8 mouse cellular contexts compared by ENCODE assay signal in genomic region chr2:146469707-146470420, GRCm38 (mm10). TPM values are rescaled to one million over a fixed set of nuclear protein-coding genes. Genes with fewer than 3 reads are reported as not detected.
A peak's percentile ranks its signal among the peaks of the same experiment; 100 is the strongest.
DNase-seq lines count a peak whose midpoint lies in the region; ATAC-seq and TF ChIP-seq lines count a peak whose summit lies in the region.

No protein-coding gene starts in this region.

- H3K27me3 ChIP-seq in hindbrain, embryonic 11.5 days (ENCODE audit: control insufficient read depth, insufficient read depth, low read length) = no peaks in the 10 kb centered on the region
- H3K27me3 ChIP-seq in hindbrain, embryonic 12.5 days = no peaks in the 10 kb centered on the region
- no peaks in the 10 kb centered on the region for H3K27me3 ChIP-seq in embryonic facial prominence, embryonic 14.5 days (replicated peaks; ENCODE audit: control insufficient read depth, insufficient read depth, low read length)
- no peaks in the 10 kb centered on the region for H3K27me3 ChIP-seq in kidney, embryonic 14.5 days (ENCODE audit: control insufficient read depth, insufficient read depth, low read length)

- peak; percentile 39 for DNase-seq in hindbrain, embryonic 11.5 days (ENCODE audit: low spot score)
- peak; percentile 62 for DNase-seq in NIH3T3 (ENCODE audit: low read depth)
- DNase-seq in embryonic facial prominence, embryonic 14.5 days (ENCODE audit: low spot score) = peak; percentile 72
- DNase-seq in lung, adult 2 months = no peak
- DNase-seq in telencephalon, adult 2 months (ENCODE audit: low read depth, low spot score) = peak; percentile 43
- DNase-seq in urinary bladder, adult 2 months (ENCODE audit: low spot score) = no peak

- H3K4me2 ChIP-seq in hindbrain, embryonic 11.5 days (replicated peaks; ENCODE audit: low read depth, low read length) = no peak overlapping the region
- H3K4me2 ChIP-seq in hindbrain, embryonic 12.5 days (replicated peaks) = no peak overlapping the region
- H3K4me2 ChIP-seq in embryonic facial prominence, embryonic 14.5 days (ENCODE audit: low read depth, low read length) = no peak overlapping the region
- H3K4me2 ChIP-seq in kidney, embryonic 14.5 days (replicated peaks; ENCODE audit: low read depth, low read length) = no peak overlapping the region

- no peak overlapping the region for H3K9ac ChIP-seq in hindbrain, embryonic 11.5 days (ENCODE audit: low read depth, low read length)
- no peak overlapping the region for H3K9ac ChIP-seq in hindbrain, embryonic 12.5 days
- no peak overlapping the region for H3K9ac ChIP-seq in embryonic facial prominence, embryonic 14.5 days (ENCODE audit: low read depth, low read length)
- H3K9ac ChIP-seq in kidney, embryonic 14.5 days (ENCODE audit: low read depth, low read length) = no peak overlapping the region

- no peaks in the 10 kb centered on the region for H3K9me3 ChIP-seq in hindbrain, embryonic 11.5 days (ENCODE audit: control insufficient read depth, low read length)
- H3K9me3 ChIP-seq in hindbrain, embryonic 12.5 days (replicated peaks) = no peaks in the 10 kb centered on the region
- H3K9me3 ChIP-seq in embryonic facial prominence, embryonic 14.5 days (ENCODE audit: control insufficient read depth, low read length) = no peaks in the 10 kb centered on the region
- H3K9me3 ChIP-seq in kidney, embryonic 14.5 days (ENCODE audit: control insufficient read depth, low read length) = no peaks in the 10 kb centered on the region

- no peak for TF ChIP-seq POLR2A in lung, adult 2 months (IDR thresholded peaks at IDR 0.05; ENCODE audit: borderline replicate concordance, extremely low read depth, low read depth, low read length)

- WGBS in hindbrain, embryonic 11.5 days = 67% methylated on average over 12 of the region's 12 CpGs
- 67% methylated on average over 12 of the region's 12 CpGs for WGBS in hindbrain, embryonic 12.5 days
- 58% methylated on average over 12 of the region's 12 CpGs for WGBS in embryonic facial prominence, embryonic 14.5 days
- WGBS in kidney, embryonic 14.5 days = 53% methylated on average over 12 of the region's 12 CpGs
- 40% methylated on average over 12 of the region's 12 CpGs for WGBS in lung, adult 2 months

- no peak overlapping the region for H3K4me3 ChIP-seq in hindbrain, embryonic 11.5 days (ENCODE audit: low read depth, low read length)
- no peak overlapping the region for H3K4me3 ChIP-seq in hindbrain, embryonic 12.5 days
- no peak overlapping the region for H3K4me3 ChIP-seq in embryonic facial prominence, embryonic 14.5 days (ENCODE audit: low read depth, low read length)
- H3K4me3 ChIP-seq in kidney, embryonic 14.5 days (ENCODE audit: low read length) = no peak overlapping the region
- H3K4me3 ChIP-seq in lung, adult 2 months (replicated peaks; ENCODE audit: extremely low read depth, low read depth, low read length) = no peak overlapping the region

- no peaks in the 10 kb centered on the region for H3K4me1 ChIP-seq in hindbrain, embryonic 11.5 days (replicated peaks; ENCODE audit: control insufficient read depth, insufficient read depth, low read length)
- no peaks in the 10 kb centered on the region for H3K4me1 ChIP-seq in hindbrain, embryonic 12.5 days
- peaks cover 5% of the 10 kb centered on the region; the same call in 1 of the 2 replicates for H3K4me1 ChIP-seq in embryonic facial prominence, embryonic 14.5 days (ENCODE audit: control insufficient read depth, insufficient read depth, low read length)
- no peaks in the 10 kb centered on the region for H3K4me1 ChIP-seq in kidney, embryonic 14.5 days (ENCODE audit: control insufficient read depth, insufficient read depth, low read length)
- peaks cover 3% of the 10 kb centered on the region for H3K4me1 ChIP-seq in lung, adult 2 months (ENCODE audit: control insufficient read depth, insufficient read depth, low read length)

- peak; percentile 23; the same call in 1 of the 2 replicates for TF ChIP-seq CTCF in lung, adult 2 months (IDR thresholded peaks at IDR 0.05; ENCODE audit: insufficient read depth, low read length)

- no peak for ATAC-seq in hindbrain, embryonic 11.5 days (ENCODE audit: low FRiP score)
- no peak for ATAC-seq in hindbrain, embryonic 12.5 days (ENCODE audit: low FRiP score)
- ATAC-seq in embryonic facial prominence, embryonic 14.5 days (ENCODE audit: low read depth) = no peak
- ATAC-seq in kidney, embryonic 14.5 days (ENCODE audit: low FRiP score, low TSS enrichment) = peak; percentile 82; the same call in 1 of the 2 replicates

- H3K36me3 ChIP-seq in hindbrain, embryonic 11.5 days (ENCODE audit: control insufficient read depth, insufficient read depth, low read length) = no peaks in the 10 kb centered on the region
- no peaks in the 10 kb centered on the region for H3K36me3 ChIP-seq in hindbrain, embryonic 12.5 days
- no peaks in the 10 kb centered on the region for H3K36me3 ChIP-seq in embryonic facial prominence, embryonic 14.5 days (ENCODE audit: control insufficient read depth, insufficient read depth, low read length)
- H3K36me3 ChIP-seq in kidney, embryonic 14.5 days (ENCODE audit: control insufficient read depth, insufficient read depth, low read length) = no peaks in the 10 kb centered on the region

- no peak overlapping the region for H3K27ac ChIP-seq in hindbrain, embryonic 11.5 days (ENCODE audit: low read depth, low read length)
- H3K27ac ChIP-seq in hindbrain, embryonic 12.5 days = no peak overlapping the region
- no peak overlapping the region for H3K27ac ChIP-seq in embryonic facial prominence, embryonic 14.5 days (replicated peaks; ENCODE audit: low read depth, low read length)
- no peak overlapping the region for H3K27ac ChIP-seq in kidney, embryonic 14.5 days (ENCODE audit: low read depth, low read length)

RNA-seq across cellular contexts. Expression of gene Ralgapa2, which starts 42.3 kb away (rescaled TPM):
- polyA plus RNA-seq in hindbrain, embryonic 11.5 days (2014; fragmentation: Nextera tagmentation; extraction: Ambion mirVana) = 10.7 and 13.6 TPM in 2 replicates
- polyA plus RNA-seq in hindbrain, embryonic 12.5 days (2016; fragmentation: Nextera tagmentation; extraction: Ambion mirVana) = 12.5 and 13.9 TPM in 2 replicates
- 4.9 and 6.3 TPM in 2 replicates for polyA plus RNA-seq in embryonic facial prominence, embryonic 14.5 days (2014; fragmentation: Nextera tagmentation; extraction: Ambion mirVana)
- polyA plus RNA-seq in kidney, embryonic 14.5 days (2014; fragmentation: Nextera tagmentation; extraction: Ambion mirVana) = 5.8 and 8.5 TPM in 2 replicates
- 21.1 and 22.7 TPM in 2 replicates for polyA plus RNA-seq in lung, adult 2 months (2012; rRNA removed)
- 10.1 and 12.8 TPM in 2 replicates for polyA plus RNA-seq in urinary bladder, adult 2 months (2012; rRNA removed)

Comparison
In these comparisons a context has a peak if more than half of its experiments do, and no peak if none do; other contexts are left out.
1. DNase-seq: peak in hindbrain, embryonic 11.5 days (single experiment), NIH3T3 (single experiment), embryonic facial prominence, embryonic 14.5 days (single experiment) and telencephalon, adult 2 months (single experiment); none in lung, adult 2 months (single experiment) and urinary bladder, adult 2 months (single experiment).